Mouse (Mus musculus) E14TG2a.4 (cell line): Measurements from ENCODE around the gene Tex12.

Experiments
- CTCF ChIP-seq: conservative IDR thresholded peaks from 2 replicates; pipeline ENCODE4 v1.5.1; 2014; ENCODE audit warnings: low read length
- NANOG ChIP-seq: IDR thresholded peaks from 2 replicates; pipeline ENCODE4 v1.6.1; 2014; ENCODE audit warnings: borderline replicate concordance, low read length, mixed read lengths

GRCm38 (mm10) chr9:50553547-50553946, 7.6 kb downstream of the Tex12 start:
- no peak for TF ChIP-seq CTCF
- TF ChIP-seq NANOG: no peak
